Mouse (Mus musculus): ENCODE results near the gene Rab3il1.

Gene Rab3il1

GRCm38 (mm10) chr19:10043643-10044042 is 42.2 kb downstream of the Rab3il1 start:
- TF ChIP-seq NANOG (IDR thresholded peaks at IDR 0.05; ENCODE audit: borderline replicate concordance, low read length) (no peak), POU5F1 (IDR thresholded peaks at IDR 0.05; ENCODE audit: borderline replicate concordance, low read length) (no peak), CTCF (conservative IDR thresholded peaks at IDR 0.05; ENCODE audit: low read length) (no peak)
- Histone ChIP-seq H3K36me3 (ENCODE audit: insufficient read depth, low read length) (no peaks in the 10 kb centered on the region), H3K9me3 (ENCODE audit: low read length) (no peaks in the 10 kb centered on the region), H3K4me3 (replicated peaks; ENCODE audit: low read length) (no peak overlapping the region), H3K4me1 (replicated peaks; ENCODE audit: low read depth, low read length) (peaks cover 22% of the 10 kb centered on the region), H3K27me3 (ENCODE audit: insufficient read depth, low read length) (peaks cover 91% of the 10 kb centered on the region)

DNA sequence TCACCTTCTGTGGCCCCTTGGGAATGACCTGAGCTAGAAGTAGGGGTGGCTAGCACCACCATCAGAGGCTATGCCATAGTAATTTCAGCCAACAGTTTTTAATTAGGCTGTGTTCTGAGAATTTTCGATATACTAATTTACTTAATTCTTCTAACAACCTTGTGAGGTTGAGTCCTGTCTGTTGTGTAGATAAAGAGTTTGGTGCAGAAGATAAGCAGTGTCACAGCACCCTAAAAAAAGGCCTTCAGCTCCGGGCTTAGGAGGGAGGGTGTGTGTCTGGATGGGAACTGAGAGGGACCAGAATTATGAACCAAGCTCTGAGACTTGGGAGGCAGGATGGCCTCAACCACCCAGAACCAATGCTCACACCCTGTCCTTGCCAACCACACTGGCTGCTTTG is 44.2 kb downstream of the Rab3il1 start:
- H3K27me3 ChIP-seq (ENCODE audit: insufficient read depth, low read length), result peaks cover 77% of the 10 kb centered on the region
- no peak overlapping the region for H3K4me3 ChIP-seq (replicated peaks; ENCODE audit: low read length)
- no peaks in the 10 kb centered on the region for H3K9me3 ChIP-seq (ENCODE audit: low read length)
- H3K4me1 ChIP-seq (replicated peaks; ENCODE audit: low read depth, low read length), result peaks cover 21% of the 10 kb centered on the region
- no peaks in the 10 kb centered on the region for H3K36me3 ChIP-seq (ENCODE audit: insufficient read depth, low read length)
- TF ChIP-seq NANOG (IDR thresholded peaks at IDR 0.05; ENCODE audit: borderline replicate concordance, low read length) (no peak), POU5F1 (IDR thresholded peaks at IDR 0.05; ENCODE audit: borderline replicate concordance, low read length) (no peak), CTCF (conservative IDR thresholded peaks at IDR 0.05; ENCODE audit: low read length) (no peak)

DNA sequence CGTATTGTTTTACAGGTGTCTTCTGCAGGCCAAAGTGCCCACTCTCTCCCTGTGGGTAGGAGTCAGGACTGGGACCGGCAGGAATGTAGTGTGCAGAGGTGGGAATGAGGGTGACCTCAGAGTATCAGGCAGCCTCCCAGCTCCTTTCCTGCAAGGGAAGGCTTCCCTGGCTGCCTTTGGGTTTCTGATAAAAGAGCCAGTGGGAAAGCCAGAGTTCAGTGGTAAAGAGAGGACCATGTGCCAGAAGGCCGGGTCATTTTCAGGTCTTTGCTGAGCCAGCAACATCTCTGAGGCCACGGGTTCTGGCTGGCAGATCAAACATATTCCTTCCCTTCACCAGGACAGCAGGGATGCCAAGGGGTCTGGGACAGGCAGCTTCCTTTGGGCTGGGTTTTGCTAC is 44.9 kb downstream of the Rab3il1 start:
- TF ChIP-seq POU5F1 (IDR thresholded peaks at IDR 0.05; ENCODE audit: borderline replicate concordance, low read length) (no peak), CTCF (conservative IDR thresholded peaks at IDR 0.05; ENCODE audit: low read length) (no peak), NANOG (IDR thresholded peaks at IDR 0.05; ENCODE audit: borderline replicate concordance, low read length) (no peak)
- Histone ChIP-seq H3K4me1 (replicated peaks; ENCODE audit: low read depth, low read length) (peaks cover 18% of the 10 kb centered on the region), H3K36me3 (ENCODE audit: insufficient read depth, low read length) (no peaks in the 10 kb centered on the region), H3K9me3 (ENCODE audit: low read length) (no peaks in the 10 kb centered on the region), H3K4me3 (replicated peaks; ENCODE audit: low read length) (no peak overlapping the region), H3K27me3 (ENCODE audit: insufficient read depth, low read length) (peaks cover 74% of the 10 kb centered on the region)

GRCm38 (mm10) chr19:10046983-10047382 is 45.5 kb downstream of the Rab3il1 start:
- peaks cover 14% of the 10 kb centered on the region for H3K4me1 ChIP-seq (replicated peaks; ENCODE audit: low read depth, low read length)
- H3K36me3 ChIP-seq (ENCODE audit: insufficient read depth, low read length), result no peaks in the 10 kb centered on the region
- H3K9me3 ChIP-seq (ENCODE audit: low read length), result no peaks in the 10 kb centered on the region
- H3K4me3 ChIP-seq (replicated peaks; ENCODE audit: low read length), result no peak overlapping the region
- TF ChIP-seq POU5F1 (IDR thresholded peaks at IDR 0.05; ENCODE audit: borderline replicate concordance, low read length) (no peak), CTCF (conservative IDR thresholded peaks at IDR 0.05; ENCODE audit: low read length) (no peak), NANOG (IDR thresholded peaks at IDR 0.05; ENCODE audit: borderline replicate concordance, low read length) (no peak)
- peaks cover 70% of the 10 kb centered on the region for H3K27me3 ChIP-seq (ENCODE audit: insufficient read depth, low read length)

- Histone ChIP-seq H3K9me3 (ENCODE audit: low read length) (no peaks in the 10 kb centered on the region), H3K36me3 (ENCODE audit: insufficient read depth, low read length) (no peaks in the 10 kb centered on the region), H3K27me3 (ENCODE audit: insufficient read depth, low read length) (peaks cover 61% of the 10 kb centered on the region), H3K4me1 (replicated peaks; ENCODE audit: low read depth, low read length) (peaks cover 17% of the 10 kb centered on the region), H3K4me3 (replicated peaks; ENCODE audit: low read length) (no peak overlapping the region)
- TF ChIP-seq POU5F1 (IDR thresholded peaks at IDR 0.05; ENCODE audit: borderline replicate concordance, low read length), result no peak
- no peak for TF ChIP-seq CTCF (conservative IDR thresholded peaks at IDR 0.05; ENCODE audit: low read length)
- TF ChIP-seq NANOG (IDR thresholded peaks at IDR 0.05; ENCODE audit: borderline replicate concordance, low read length), result no peak
These were observed 48.1 kb downstream of the Rab3il1 start for GRCm38 (mm10) chr19:10049533-10049932.

- Histone ChIP-seq H3K9me3 (ENCODE audit: low read length) (no peaks in the 10 kb centered on the region), H3K36me3 (ENCODE audit: insufficient read depth, low read length) (no peaks in the 10 kb centered on the region), H3K4me1 (replicated peaks; ENCODE audit: low read depth, low read length) (peaks cover 13% of the 10 kb centered on the region), H3K27me3 (ENCODE audit: insufficient read depth, low read length) (peaks cover 62% of the 10 kb centered on the region), H3K4me3 (replicated peaks; ENCODE audit: low read length) (no peak overlapping the region)
- TF ChIP-seq POU5F1 (IDR thresholded peaks at IDR 0.05; ENCODE audit: borderline replicate concordance, low read length) (no peak), CTCF (conservative IDR thresholded peaks at IDR 0.05; ENCODE audit: low read length) (no peak), NANOG (IDR thresholded peaks at IDR 0.05; ENCODE audit: borderline replicate concordance, low read length) (no peak)
These were observed 49.0 kb downstream of the Rab3il1 start for GRCm38 (mm10) chr19:10050438-10050837.

DNA sequence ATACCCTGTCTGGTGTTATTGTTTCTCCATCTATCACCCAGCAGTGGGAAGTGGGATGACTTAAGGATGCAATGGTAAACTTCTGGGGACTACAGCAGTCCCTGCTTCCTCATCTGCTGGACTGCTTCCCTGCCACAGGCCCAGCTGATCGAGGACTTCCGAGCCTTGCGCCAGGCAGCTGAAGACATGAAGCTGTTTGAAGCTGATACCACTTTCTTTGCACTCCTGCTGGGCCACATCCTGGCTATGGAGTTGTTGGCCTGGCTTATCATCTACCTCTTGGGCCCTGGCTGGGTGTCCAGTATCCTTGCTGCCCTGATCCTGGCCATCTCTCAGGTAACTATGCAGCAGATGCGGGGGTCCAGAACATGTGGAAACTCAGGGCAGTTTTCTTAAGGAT is 51.2 kb downstream of the Rab3il1 start:
- H3K4me1 ChIP-seq (replicated peaks; ENCODE audit: low read depth, low read length), result peaks cover 13% of the 10 kb centered on the region
- H3K9me3 ChIP-seq (ENCODE audit: low read length), result no peaks in the 10 kb centered on the region
- no peak overlapping the region for H3K4me3 ChIP-seq (replicated peaks; ENCODE audit: low read length)
- TF ChIP-seq CTCF (conservative IDR thresholded peaks at IDR 0.05; ENCODE audit: low read length) (no peak), POU5F1 (IDR thresholded peaks at IDR 0.05; ENCODE audit: borderline replicate concordance, low read length) (no peak), NANOG (IDR thresholded peaks at IDR 0.05; ENCODE audit: borderline replicate concordance, low read length) (no peak)
- no peaks in the 10 kb centered on the region for H3K36me3 ChIP-seq (ENCODE audit: insufficient read depth, low read length)
- peaks cover 49% of the 10 kb centered on the region for H3K27me3 ChIP-seq (ENCODE audit: insufficient read depth, low read length)

DNA sequence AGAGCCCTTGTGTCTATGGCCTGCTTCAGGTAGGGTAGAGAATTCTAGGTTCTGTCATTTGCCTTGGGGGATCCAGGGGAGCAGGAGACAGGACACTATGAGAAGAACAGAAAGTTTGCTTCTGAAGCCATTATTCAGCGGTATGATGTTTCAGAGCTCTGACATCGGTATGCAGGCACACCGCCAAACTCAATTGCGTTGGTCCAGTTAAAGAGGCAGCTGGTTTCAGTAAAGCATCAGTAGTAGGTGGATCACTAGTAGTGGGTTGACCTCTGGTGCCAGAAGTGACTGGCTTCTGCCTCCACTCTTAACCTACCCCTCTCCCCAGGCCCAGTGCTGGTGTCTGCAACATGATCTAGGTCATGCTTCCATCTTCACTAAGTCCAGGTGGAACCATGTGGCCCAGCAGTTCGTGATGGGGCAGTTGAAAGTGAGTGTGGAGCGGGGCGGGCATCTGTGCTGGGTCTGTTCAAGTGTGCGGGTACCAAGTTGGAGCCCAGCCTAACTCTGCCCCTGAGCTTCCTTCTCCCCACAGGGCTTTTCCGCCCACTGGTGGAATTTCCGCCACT is 52.3 kb downstream of the Rab3il1 start:
- TF ChIP-seq POU5F1 (IDR thresholded peaks at IDR 0.05; ENCODE audit: borderline replicate concordance, low read length), result no peak
- no peak for TF ChIP-seq CTCF (conservative IDR thresholded peaks at IDR 0.05; ENCODE audit: low read length)
- TF ChIP-seq NANOG (IDR thresholded peaks at IDR 0.05; ENCODE audit: borderline replicate concordance, low read length), result no peak
- H3K9me3 ChIP-seq (ENCODE audit: low read length), result no peaks in the 10 kb centered on the region
- no peak overlapping the region for H3K4me3 ChIP-seq (replicated peaks; ENCODE audit: low read length)
- no peaks in the 10 kb centered on the region for H3K36me3 ChIP-seq (ENCODE audit: insufficient read depth, low read length)
- H3K4me1 ChIP-seq (replicated peaks; ENCODE audit: low read depth, low read length), result peaks cover 14% of the 10 kb centered on the region
- peaks cover 47% of the 10 kb centered on the region for H3K27me3 ChIP-seq (ENCODE audit: insufficient read depth, low read length)

Data from E14TG2a.4 (cell line).